Mouse (Mus musculus) hindbrain, embryonic 10.5 days (tissue): ENCODE results near the gene Mtmr11. TPM values are rescaled to one million over a fixed set of nuclear protein-coding genes. Genes with fewer than 3 reads are reported as not detected.
"Not testable (repeated sequence)": the region's sequence is repeated elsewhere in the genome, so short reads cannot be mapped to it uniquely, and the experiment has no call there.

Experiments
- DNase-seq: peaks from one replicate; pipeline ENCODE4 v3.0.0-alpha.2; 2017; ENCODE audit warnings: low spot score
- H3K27ac ChIP-seq: fragments of 300-500 bp; sonication (generic); 2 replicates; pipeline ENCODE4 v1.5.1; 2016; ENCODE audit warnings: mild to moderate bottlenecking, moderate library complexity
- H3K27me3 ChIP-seq: fragments of 300-500 bp; sonication (generic); 2 replicates; pipeline ENCODE4 v1.6.1; 2016; ENCODE audit warnings: mild to moderate bottlenecking; ENCODE audit not compliant: poor library complexity, insufficient read depth, severe bottlenecking
- H3K36me3 ChIP-seq: fragments of 300-500 bp; sonication (generic); 2 replicates; pipeline ENCODE4 v1.6.1; 2016; ENCODE audit warnings: mild to moderate bottlenecking, moderate library complexity
- H3K4me1 ChIP-seq: fragments of 300-500 bp; sonication (generic); replicated peaks from 2 replicates; pipeline ENCODE4 v1.6.1; 2016; ENCODE audit warnings: mild to moderate bottlenecking
- H3K4me3 ChIP-seq: fragments of 300-500 bp; sonication (generic); 2 replicates; pipeline ENCODE4 v1.5.1; 2016; ENCODE audit warnings: mild to moderate bottlenecking, moderate library complexity
- H3K9me3 ChIP-seq: fragments of 300-500 bp; sonication (generic); 2 replicates; pipeline ENCODE4 v1.6.1; 2016; ENCODE audit warnings: mild to moderate bottlenecking, moderate library complexity
- WGBS: fragments of 180-500 bp; shearing (Covaris S2); methylation state at CpG from one replicate; pipeline ENCODE4 v1.1.7; 2016; 5-methylcytosine and 5-hydroxymethylcytosine counted together
- polyA plus RNA-seq: library from polyadenylated mRNA; unstranded; fragments of >200 nt; fragmentation: Nextera tagmentation; extraction: Ambion mirVana; gene quantifications from 2 replicates; pipeline ENCODE4 v1.2.1, GENCODE M21; 2016

Mtmr11 gene
- polyA plus RNA-seq, 1 experiment from 2014 or later: 11.4 TPM

DNA sequence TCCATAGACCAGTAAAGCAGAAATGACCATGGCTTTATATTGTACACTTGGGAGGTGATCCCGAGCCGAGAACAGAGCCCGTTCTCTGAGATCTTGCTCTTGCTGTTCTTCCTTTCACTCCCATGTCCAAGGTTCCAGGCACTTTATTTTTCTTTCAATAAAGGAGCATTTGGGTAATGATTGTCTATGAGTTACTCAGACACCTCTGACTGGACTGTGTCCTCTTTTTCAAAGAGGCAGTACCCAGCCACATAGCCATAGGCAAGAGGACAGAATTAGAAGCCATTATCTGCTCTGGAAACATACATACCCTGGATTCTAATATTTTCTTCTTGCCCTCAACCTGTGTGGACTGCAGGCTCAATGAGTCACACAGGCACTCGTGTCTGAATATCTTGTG is 2.0 kb upstream of the Mtmr11 start:
- H3K9me3 ChIP-seq: no peaks in the 10 kb centered on the region
- H3K36me3 ChIP-seq: peaks cover 14% of the 10 kb centered on the region
- H3K27me3 ChIP-seq: no peaks in the 10 kb centered on the region
- H3K27ac ChIP-seq: no peak overlapping the region
- 78% methylated on average over 4 of the region's 4 CpGs for WGBS
- no peak overlapping the region for H3K4me3 ChIP-seq
- no peak for DNase-seq
- peaks cover 29% of the 10 kb centered on the region for H3K4me1 ChIP-seq

DNA sequence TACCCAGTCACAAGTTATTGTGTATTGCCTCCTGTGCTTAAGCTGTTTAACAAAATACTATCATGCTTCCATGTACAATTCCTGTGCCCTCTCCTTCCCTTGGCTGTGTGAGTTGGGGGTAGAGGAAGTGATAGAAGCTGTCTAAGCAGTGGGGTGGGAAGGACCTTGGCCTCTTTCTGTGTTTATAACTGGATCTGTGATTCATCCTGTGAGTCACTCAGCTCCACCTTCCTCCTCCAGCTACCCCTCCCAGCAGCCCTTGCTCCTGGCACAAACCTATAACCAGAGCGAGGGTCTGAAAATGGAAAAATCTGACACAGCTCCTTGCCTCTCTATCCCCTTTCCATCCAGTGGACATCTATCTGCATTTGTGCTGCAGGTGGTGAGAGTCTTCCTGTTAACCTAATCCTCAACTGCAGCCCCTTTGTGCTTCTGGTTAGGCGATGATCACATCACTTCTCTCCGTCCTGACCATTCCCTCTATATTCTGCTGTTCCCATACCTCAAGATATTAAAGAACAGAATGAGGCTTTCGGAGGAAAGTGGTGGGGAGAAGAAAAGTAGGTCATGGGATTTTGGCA is 1.5 kb upstream of the Mtmr11 start:
- peaks cover 9% of the 10 kb centered on the region for H3K36me3 ChIP-seq
- no peaks in the 10 kb centered on the region for H3K27me3 ChIP-seq
- DNase-seq: no peak
- peaks cover 29% of the 10 kb centered on the region for H3K4me1 ChIP-seq
- peak overlapping the region; percentile 81 for H3K27ac ChIP-seq
- 62% methylated on average over 4 of the region's 4 CpGs for WGBS
- no peaks in the 10 kb centered on the region for H3K9me3 ChIP-seq
- no peak overlapping the region for H3K4me3 ChIP-seq

DNA sequence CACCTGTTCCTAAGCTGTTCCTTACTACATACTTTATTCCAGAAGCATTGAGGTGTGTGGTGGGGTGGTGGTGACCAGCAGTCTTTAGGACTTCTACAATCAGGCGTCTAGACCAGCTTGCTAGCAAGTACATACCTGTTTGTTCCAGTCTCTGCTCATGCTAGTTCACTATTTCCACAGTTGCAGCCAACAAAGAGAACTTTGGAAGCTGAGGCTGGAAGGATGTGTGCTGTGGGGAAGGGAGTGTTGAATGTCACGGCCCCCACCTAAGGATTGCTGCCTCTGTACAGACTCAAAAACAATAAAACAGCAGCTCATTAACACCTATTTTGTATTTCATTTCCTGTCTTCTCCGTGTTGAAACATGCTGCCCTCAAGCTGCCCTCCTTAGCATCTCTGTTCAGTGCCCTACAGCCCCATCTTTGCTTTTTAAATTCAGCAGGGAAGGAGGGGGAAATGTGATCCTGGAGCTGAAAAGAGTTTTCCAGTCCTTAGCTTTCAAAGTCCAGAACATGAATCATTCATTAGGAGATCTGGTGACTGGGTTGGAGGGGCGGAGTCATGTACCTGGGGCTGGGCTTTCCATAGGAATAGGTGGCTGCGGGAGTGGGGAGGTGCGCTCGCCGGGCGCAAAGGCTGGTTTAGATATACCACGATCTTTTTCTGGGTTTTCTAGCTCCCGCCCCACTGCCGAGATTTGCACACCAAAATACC is 844 bp upstream of the Mtmr11 start:
- WGBS: 2% methylated on average over 12 of the region's 12 CpGs
- DNase-seq: peak; percentile 43
- Histone ChIP-seq H3K4me3 (peak overlapping the region; percentile 54), H3K27ac (peak overlapping the region; percentile 81), H3K9me3 (no peaks in the 10 kb centered on the region), H3K27me3 (no peaks in the 10 kb centered on the region), H3K4me1 (peaks cover 29% of the 10 kb centered on the region), H3K36me3 (peaks cover 2% of the 10 kb centered on the region)

DNA sequence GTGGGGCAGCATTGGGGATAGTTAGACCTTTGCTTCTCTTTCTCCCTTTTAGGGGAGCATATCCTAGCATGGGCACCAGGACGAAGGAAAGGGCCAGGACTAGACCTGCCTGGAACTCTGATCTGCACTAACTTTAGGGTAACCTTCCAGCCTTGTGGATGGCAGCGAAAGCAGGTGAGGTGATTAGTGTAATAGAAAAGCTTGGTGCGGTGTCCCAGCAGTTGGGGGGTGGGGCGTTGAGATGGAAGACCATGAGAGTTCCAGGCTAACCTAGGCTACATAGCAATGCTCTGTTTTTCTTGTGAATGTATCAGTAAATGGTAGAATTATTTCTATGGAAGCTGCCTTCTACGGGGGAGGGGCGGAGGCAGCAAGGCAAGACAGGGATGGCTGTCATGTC is 1.2 kb downstream of the Mtmr11 start:
- Histone ChIP-seq H3K9me3 (no peaks in the 10 kb centered on the region), H3K4me3 (no peak overlapping the region), H3K4me1 (peaks cover 29% of the 10 kb centered on the region), H3K36me3 (peaks cover 3% of the 10 kb centered on the region; the same call in 1 of the 2 replicates), H3K27me3 (no peaks in the 10 kb centered on the region), H3K27ac (no peak overlapping the region)
- DNase-seq: no peak
- 93% methylated on average over 6 of the region's 6 CpGs for WGBS

DNA sequence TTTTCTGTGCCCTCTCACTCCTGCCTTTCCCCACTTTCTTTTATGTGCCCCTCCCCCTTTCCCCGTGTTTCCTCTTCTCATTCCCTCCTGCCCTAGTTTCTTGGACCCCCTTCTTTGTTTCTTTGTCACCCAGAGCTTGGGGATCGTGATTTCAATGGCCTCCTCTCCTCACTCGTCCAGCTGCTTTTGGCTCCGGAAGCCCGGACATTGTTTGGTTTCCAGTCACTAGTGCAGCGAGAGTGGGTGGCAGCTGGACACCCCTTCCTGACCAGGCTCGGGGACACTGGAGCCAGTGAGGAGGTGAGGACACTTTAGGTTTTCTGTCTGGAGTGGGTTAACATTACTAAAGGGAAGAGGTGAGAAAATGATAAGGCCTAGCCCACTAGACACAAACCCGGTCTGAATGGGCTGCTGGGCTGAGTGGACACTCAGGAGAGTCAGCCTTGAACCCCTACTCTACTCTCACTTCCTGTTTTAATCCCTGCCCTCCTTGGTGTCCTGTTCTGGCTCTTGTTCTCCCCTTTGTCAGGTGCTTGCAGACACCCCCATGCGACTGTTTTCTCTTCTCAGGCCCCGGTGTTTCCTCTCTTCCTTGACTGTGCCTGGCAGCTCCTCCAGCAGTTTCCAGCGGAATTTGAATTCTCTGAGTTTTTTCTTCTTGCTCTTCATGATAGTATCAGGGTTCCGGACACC is 6.8 kb downstream of the Mtmr11 start:
- DNase-seq: no peak
- Histone ChIP-seq H3K27ac (no peak overlapping the region; the same call in 1 of the 2 replicates), H3K4me1 (peaks cover 26% of the 10 kb centered on the region), H3K36me3 (peaks cover 22% of the 10 kb centered on the region), H3K9me3 (no peaks in the 10 kb centered on the region), H3K4me3 (no peak overlapping the region), H3K27me3 (no peaks in the 10 kb centered on the region)
- 74% methylated on average over 12 of the region's 12 CpGs for WGBS

DNA sequence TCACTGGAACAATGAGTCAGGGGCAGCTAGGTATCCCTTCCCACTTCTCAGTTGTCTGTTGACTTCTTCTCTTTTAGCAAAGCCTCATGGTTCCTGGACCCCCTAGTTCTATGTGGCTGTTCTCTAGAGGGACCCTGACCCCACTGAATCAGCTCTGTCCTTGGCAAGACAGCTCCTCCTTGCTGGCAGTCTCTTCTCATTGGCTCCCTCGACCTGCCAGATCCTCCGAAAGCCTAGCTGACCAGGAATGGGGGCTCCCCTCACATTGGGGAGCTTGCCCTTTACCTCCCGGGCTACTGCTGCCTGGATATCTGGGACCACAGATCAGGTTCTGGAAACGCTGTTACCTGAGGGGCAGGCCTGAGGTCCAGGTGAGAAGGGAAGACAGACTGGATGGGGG is 8.5 kb downstream of the Mtmr11 start:
- H3K4me3 ChIP-seq: peak overlapping the region; percentile 94; the same call in 1 of the 2 replicates

DNA sequence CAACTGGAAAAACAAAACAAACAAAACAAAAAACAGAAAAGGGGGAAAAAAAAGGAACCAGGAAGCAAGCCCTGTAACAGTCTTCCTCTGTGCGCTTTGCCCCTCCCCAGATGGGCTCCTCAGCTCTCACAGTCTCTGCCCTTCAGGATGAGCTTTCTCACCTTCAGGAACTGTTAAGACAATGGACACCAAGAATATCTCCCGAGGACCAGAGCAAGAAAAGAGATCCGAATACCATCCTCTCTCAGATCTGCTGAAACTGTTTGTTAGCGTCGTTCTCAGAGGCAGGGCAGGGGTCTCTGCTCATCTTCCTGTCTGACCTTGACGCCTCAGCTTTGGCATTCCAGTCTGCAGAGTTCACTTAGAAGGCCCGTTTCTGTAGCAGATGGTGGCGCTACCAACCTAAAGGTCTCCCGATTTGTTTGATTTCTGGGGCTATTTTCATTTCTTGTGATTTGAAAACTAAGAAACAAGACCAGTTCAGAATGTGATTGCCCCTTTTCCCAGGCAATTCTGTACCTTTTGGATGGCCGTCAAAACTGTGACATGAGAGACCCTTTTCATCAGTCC is 9.3 kb downstream of the Mtmr11 start:
- no peak for DNase-seq
- Histone ChIP-seq H3K4me3 (peak overlapping the region; percentile 94), H3K36me3 (peaks cover 46% of the 10 kb centered on the region), H3K27me3 (no peaks in the 10 kb centered on the region), H3K9me3 (no peaks in the 10 kb centered on the region), H3K4me1 (peaks cover 39% of the 10 kb centered on the region), H3K27ac (peak overlapping the region; percentile 95)
- WGBS: 77% methylated on average over 10 of the region's 10 CpGs

More for the DNA sequence above, 8.5 kb downstream of the Mtmr11 start:
- peaks cover 39% of the 10 kb centered on the region for H3K36me3 ChIP-seq
- peaks cover 39% of the 10 kb centered on the region for H3K4me1 ChIP-seq
- no peaks in the 10 kb centered on the region for H3K27me3 ChIP-seq
- DNase-seq: no peak
- H3K9me3 ChIP-seq: no peaks in the 10 kb centered on the region
- 93% methylated on average over 4 of the region's 4 CpGs for WGBS
- 0 out of 2 replicates have a peak overlapping the region, but pooled peaks have one; percentile 95 for H3K27ac ChIP-seq

DNA sequence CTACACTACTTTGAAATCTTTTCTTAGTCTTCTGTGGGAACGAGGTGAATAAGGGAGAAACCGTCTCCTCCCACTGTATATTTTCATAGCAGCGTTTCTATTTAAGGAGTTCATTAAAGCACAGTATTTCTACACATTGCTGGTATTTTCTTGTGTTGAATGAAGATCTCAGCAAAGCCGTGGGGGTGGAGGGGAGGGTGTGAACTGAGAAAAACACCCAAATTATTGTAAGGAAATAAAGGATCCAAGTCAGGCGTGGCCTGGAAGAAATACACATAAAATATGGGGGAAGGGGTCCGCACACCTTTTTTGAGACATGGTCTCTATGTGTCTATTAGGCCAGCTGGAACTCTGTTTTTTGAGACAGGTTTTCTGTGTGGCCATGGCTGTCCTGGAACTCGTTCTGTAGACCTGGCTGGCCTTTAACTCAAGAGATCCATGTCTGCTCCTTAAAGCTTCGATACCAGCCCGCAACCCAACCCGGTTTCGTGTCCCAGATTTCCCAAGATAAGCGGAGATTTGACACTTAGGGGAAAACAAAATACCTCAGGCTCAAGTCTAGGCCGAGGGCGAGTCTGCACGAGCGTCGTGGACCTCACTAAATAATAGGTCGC is 9.9 kb downstream of the Mtmr11 start:
- no peaks in the 10 kb centered on the region for H3K9me3 ChIP-seq
- WGBS: 25% methylated on average over 18 of the region's 18 CpGs
- DNase-seq: no peak
- H3K4me1 ChIP-seq: peaks cover 39% of the 10 kb centered on the region
- H3K27me3 ChIP-seq: no peaks in the 10 kb centered on the region
- H3K4me3 ChIP-seq: peak overlapping the region; percentile 94
- H3K36me3 ChIP-seq: peaks cover 52% of the 10 kb centered on the region
- peak overlapping the region; percentile 95 for H3K27ac ChIP-seq

DNA sequence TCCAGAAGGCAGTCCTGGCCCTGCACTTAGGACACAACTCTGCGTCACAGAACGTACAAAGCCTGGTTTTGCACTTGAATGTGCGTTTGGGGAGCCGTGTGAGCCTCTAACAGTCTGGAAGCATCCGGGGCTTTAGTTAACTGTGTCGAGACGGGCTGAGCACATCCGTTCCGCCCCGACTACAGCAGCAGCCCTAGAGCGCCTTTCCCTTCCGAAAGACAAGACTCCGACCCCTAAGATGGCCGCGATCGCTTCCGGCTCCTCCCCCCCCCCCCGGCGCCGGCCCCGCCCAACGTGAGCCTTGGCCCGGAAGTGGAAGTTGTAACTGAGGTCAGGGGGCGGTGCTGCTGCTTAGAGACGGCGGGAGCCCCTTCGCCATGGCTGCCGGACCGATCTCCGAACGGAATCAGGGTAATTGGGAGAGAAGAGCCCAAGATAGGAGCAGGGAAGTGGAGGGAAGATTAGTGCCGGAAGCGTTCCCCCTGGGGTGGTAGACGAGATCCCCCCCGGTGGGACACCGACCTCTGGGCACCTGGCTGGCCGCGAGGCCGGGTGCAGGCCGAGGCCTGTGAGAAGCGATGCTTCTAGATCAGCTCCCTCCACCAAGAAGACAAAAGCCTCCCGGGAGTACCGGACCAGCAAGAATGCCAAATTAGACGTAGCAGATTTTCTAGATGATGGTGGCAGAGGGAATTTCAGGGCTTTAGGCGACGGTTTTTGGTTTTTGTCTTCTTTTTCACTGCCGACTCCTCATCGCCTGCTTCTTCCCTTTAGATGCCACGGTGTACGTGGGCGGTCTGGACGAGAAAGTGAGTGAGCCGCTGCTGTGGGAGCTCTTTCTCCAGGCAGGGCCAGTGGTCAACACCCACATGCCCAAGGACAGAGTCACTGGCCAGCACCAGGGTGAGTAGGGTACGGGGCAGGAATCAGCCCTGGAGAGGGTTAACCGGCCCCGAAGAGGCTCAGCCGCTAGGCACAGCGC is 10.7 kb downstream of the Mtmr11 start, which contains the start of gene Sf3b4:
TSS of gene Sf3b4 (plus strand) at position 136 of the 982 bp plus-strand sequence.
- Histone ChIP-seq H3K4me3 (peak within 1 kb of the TSS; percentile 94), H3K4me1 (peaks cover 39% of the 10 kb centered on the region), H3K9me3 (no peaks in the 10 kb centered on the region), H3K27me3 (no peaks in the 10 kb centered on the region), H3K27ac (peak within 1 kb of the TSS; percentile 95), H3K36me3 (peaks cover 59% of the 10 kb centered on the region)
- peak; percentile 98 for DNase-seq
- under 1% methylated on average over 58 of the region's 58 CpGs for WGBS

DNA sequence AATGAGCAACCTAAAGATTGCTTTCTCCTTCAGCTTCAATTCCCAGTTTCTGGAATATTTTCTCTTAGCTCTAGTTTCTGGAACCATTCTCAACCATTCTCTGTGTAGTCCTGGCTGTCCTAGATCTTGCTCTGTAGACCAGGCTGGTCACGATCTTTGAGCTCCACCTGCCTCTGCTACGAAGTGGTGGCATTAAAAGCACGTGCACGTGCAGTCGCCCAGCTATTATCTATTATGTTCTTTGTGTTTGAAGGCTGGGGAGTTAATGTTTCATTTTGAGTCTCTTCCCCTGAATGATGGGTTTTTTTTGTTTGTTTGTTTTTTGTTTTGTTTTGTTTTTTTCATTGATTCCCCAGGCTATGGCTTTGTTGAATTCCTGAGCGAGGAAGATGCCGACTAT is 11.4 kb downstream of the Mtmr11 start:
- peaks cover 62% of the 10 kb centered on the region for H3K36me3 ChIP-seq
- peaks cover 39% of the 10 kb centered on the region for H3K4me1 ChIP-seq
- no peaks in the 10 kb centered on the region for H3K9me3 ChIP-seq
- no peaks in the 10 kb centered on the region for H3K27me3 ChIP-seq
- no peak for DNase-seq
- 39% methylated on average over 7 of the region's 7 CpGs for WGBS
- H3K27ac ChIP-seq: peak overlapping the region; percentile 95
- peak overlapping the region; percentile 94 for H3K4me3 ChIP-seq

DNA sequence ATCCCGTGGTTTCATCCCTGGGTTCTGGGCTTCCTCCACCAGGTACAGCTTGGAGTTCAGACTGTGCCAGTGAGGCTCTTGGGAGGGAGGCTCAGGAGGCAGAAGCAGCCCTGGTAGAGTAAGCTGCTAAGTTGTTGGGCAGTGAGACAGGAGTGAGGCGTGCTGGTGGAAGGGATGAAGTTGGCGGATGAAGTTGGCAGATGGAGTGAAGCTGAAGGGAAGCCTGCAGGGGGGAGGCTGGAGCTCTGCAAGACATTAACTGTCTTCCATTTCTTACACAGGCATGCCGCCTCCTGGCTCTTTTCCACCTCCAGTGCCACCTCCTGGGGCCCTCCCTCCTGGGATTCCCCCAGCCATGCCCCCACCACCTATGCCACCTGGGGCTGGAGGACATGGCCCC is 12.2 kb downstream of the Mtmr11 start:
- H3K9me3 ChIP-seq, H3K27me3 ChIP-seq, H3K27ac ChIP-seq, DNase-seq: not testable (repeated sequence)
- peaks cover 64% of the 10 kb centered on the region for H3K36me3 ChIP-seq
- WGBS: 81% methylated on average over 4 of the region's 4 CpGs
- H3K4me3 ChIP-seq: peak overlapping the region; percentile 29
- H3K4me1 ChIP-seq: peaks cover 39% of the 10 kb centered on the region
